Mouse (Mus musculus): ENCODE measurements around the gene Hmgcll1. TPM values are rescaled to one million over a fixed set of nuclear protein-coding genes. Genes with fewer than 3 reads are reported as not detected.

Hmgcll1 gene
- polyA plus RNA-seq, 1 experiment from 2014 or later: 4.7 TPM

GRCm38 (mm10) chr9:76172686-76173295, 158.1 kb downstream of the Hmgcll1 start:
- no peak for ATAC-seq
- no peak overlapping the region for H3K27ac ChIP-seq (ENCODE audit: low read length)

GRCm38 (mm10) chr9:76179221-76179620, 164.6 kb downstream of the Hmgcll1 start:
- DNase-seq (ENCODE audit: low spot score) (no peak), ATAC-seq (no peak)
- TF ChIP-seq EP300 (IDR thresholded peaks at IDR 0.05) (no peak), CTCF (IDR thresholded peaks at IDR 0.05) (no peak)
- H3K9me3 ChIP-seq (ENCODE audit: low read length): no peaks in the 10 kb centered on the region
- H3K27me3 ChIP-seq (replicated peaks; ENCODE audit: insufficient read depth, low read length): no peaks in the 10 kb centered on the region
- no peak overlapping the region for H3K4me2 ChIP-seq (replicated peaks; ENCODE audit: low read depth, low read length)
- H3K9ac ChIP-seq (replicated peaks; ENCODE audit: low read depth): no peak overlapping the region
- no peak overlapping the region for H3K4me3 ChIP-seq (ENCODE audit: low read depth, low read length)
- H3K36me3 ChIP-seq (ENCODE audit: insufficient read depth, low read length): no peaks in the 10 kb centered on the region
- no peak overlapping the region for H3K27ac ChIP-seq (ENCODE audit: low read length)
- H3K4me1 ChIP-seq (ENCODE audit: insufficient read depth, low read depth, low read length): no peaks in the 10 kb centered on the region

More at GRCm38 (mm10) chr9:76172686-76173295, 158.1 kb downstream of the Hmgcll1 start:
- no peak for DNase-seq (ENCODE audit: low spot score)
- H3K9ac ChIP-seq (replicated peaks; ENCODE audit: low read depth): no peak overlapping the region
- no peak overlapping the region for H3K4me3 ChIP-seq (ENCODE audit: low read depth, low read length)
- H3K9me3 ChIP-seq (ENCODE audit: low read length): no peaks in the 10 kb centered on the region
- no peaks in the 10 kb centered on the region for H3K4me1 ChIP-seq (ENCODE audit: insufficient read depth, low read depth, low read length)
- WGBS: 51% methylated on average over 5 of the region's 5 CpGs
- no peak overlapping the region for H3K4me2 ChIP-seq (replicated peaks; ENCODE audit: low read depth, low read length)
- H3K36me3 ChIP-seq (ENCODE audit: insufficient read depth, low read length): no peaks in the 10 kb centered on the region
- no peaks in the 10 kb centered on the region for H3K27me3 ChIP-seq (replicated peaks; ENCODE audit: insufficient read depth, low read length)
- TF ChIP-seq CTCF (IDR thresholded peaks at IDR 0.05): no peak
- no peak for TF ChIP-seq EP300 (IDR thresholded peaks at IDR 0.05)

Other genes starting within 250 kb of the Hmgcll1 start
- 14.7 and 18.0 TPM in 2 replicates for gene Bmp5, start 239.5 kb upstream of the Hmgcll1 start, polyA plus RNA-seq (2015; fragmentation: Nextera tagmentation; extraction: Ambion mirVana)
- not detected in 2 replicates for gene Gfral, start 198.8 kb downstream of the Hmgcll1 start, polyA plus RNA-seq (2015; fragmentation: Nextera tagmentation; extraction: Ambion mirVana)

Data from lung, postnatal 0 days (tissue).